Mouse (Mus musculus) spleen, adult 2 months (tissue): ENCODE data around the gene Smarca1. TPM values are rescaled to one million over a fixed set of nuclear protein-coding genes. Genes with fewer than 3 reads are reported as not detected.

ENCODE experiments used
- DNase-seq, 2 experiments: peaks; one replicate each; pipeline versions ENCODE4 v3.0.0 to v3.0.0-alpha.2; 2012 to 2021; ENCODE audit warnings: low spot score in 2 of 2, low read depth in 1 of 2
- H3K27ac ChIP-seq: fragments of 200-500 bp; 2 replicates; pipeline ENCODE4 v1.5.1; 2012; ENCODE audit warnings: low read length, inconsistent platforms; ENCODE audit not compliant: insufficient read depth
- H3K27me3 ChIP-seq: fragments of 200-500 bp; 2 replicates; pipeline ENCODE4 v1.6.1; 2012; ENCODE audit warnings: mild to moderate bottlenecking, moderate library complexity, low read length, inconsistent platforms; ENCODE audit not compliant: control insufficient read depth, insufficient read depth
- H3K36me3 ChIP-seq: fragments of 200-500 bp; 2 replicates; pipeline ENCODE4 v1.6.1; 2012; ENCODE audit warnings: mild to moderate bottlenecking, low read length, inconsistent platforms; ENCODE audit not compliant: control insufficient read depth, insufficient read depth
- H3K4me1 ChIP-seq: fragments of 200-500 bp; 2 replicates; pipeline ENCODE4 v1.6.1; 2011; ENCODE audit warnings: inconsistent platforms; ENCODE audit not compliant: control insufficient read depth, insufficient read depth, insufficient read length
- H3K4me3 ChIP-seq: fragments of 200-500 bp; 2 replicates; pipeline ENCODE4 v1.5.1; 2011; ENCODE audit warnings: mild to moderate bottlenecking, inconsistent platforms; ENCODE audit not compliant: insufficient read depth, insufficient read length; ENCODE audit errors: extremely low read depth
- CTCF ChIP-seq: fragments of 200-500 bp; IDR thresholded peaks from 2 replicates; pipeline ENCODE4 v1.5.1; 2011; ENCODE audit warnings: mild to moderate bottlenecking, inconsistent platforms; ENCODE audit not compliant: insufficient read depth, insufficient read length, insufficient replicate concordance; ENCODE audit errors: extremely low read depth
- POLR2A ChIP-seq: fragments of 200-500 bp; IDR thresholded peaks from 2 replicates; pipeline ENCODE4 v1.6.1; 2011; ENCODE audit warnings: low read depth, low read length, inconsistent platforms
- WGBS: fragments of 180-500 bp; shearing (Covaris S2); methylation state at CpG from one replicate; pipeline ENCODE4 v1.1.7; 2018; 5-methylcytosine and 5-hydroxymethylcytosine counted together
- polyA plus RNA-seq: library from polyadenylated mRNA; depleted of rRNA; stranded (reverse); fragments of >200 nt; gene quantifications from 2 replicates; pipeline ENCODE4 v1.2.3, GENCODE M21; 2012; rRNA removed

Gene Smarca1
- polyA plus RNA-seq, result 0.02 and 0.09 TPM in 2 replicates

DNA sequence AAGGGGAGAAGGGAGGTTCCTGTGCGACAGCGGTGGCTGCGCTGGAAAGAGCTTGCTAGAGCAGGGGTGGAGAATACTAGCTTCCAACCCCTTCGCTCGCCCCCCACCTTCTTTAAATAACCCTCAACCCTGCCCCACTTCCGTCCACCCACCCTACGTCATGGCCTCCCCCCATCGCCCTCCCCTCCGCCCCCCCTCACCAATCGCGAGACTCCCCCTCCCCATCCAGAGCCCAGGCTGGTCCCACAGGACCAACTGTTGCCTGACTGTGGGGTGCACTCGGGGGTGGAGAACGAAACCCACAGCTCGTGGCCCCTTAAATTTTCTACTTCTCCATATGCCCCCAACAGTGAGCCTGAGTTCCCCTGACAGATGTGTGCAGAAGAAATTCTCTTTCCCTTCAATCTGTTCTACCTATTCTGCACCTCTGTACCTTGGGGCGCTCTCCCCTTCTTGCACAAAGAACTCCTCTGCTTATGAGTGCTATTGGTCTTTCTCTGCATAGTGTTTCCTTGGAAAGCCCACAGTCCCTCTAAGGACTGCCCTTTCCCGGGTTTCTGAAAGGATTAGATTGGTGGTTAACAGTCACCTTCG is at the start of gene Smarca1:
TSS of gene Smarca1 (minus strand) at position 544 of the 594 bp plus-strand sequence.
- no peak for DNase-seq
- peaks cover 4% of the 10 kb centered on the region; the same call in 1 of the 2 replicates for H3K27me3 ChIP-seq
- peak within 1 kb of the TSS; percentile 57 for H3K4me3 ChIP-seq
- no peaks in the 10 kb centered on the region for H3K36me3 ChIP-seq
- TF ChIP-seq POLR2A (no peak), CTCF (no peak)
- H3K4me1 ChIP-seq, result no peaks in the 10 kb centered on the region
- WGBS, result 35% methylated on average over 17 of the region's 17 CpGs
- H3K27ac ChIP-seq, result no peak within 1 kb of the TSS

DNA sequence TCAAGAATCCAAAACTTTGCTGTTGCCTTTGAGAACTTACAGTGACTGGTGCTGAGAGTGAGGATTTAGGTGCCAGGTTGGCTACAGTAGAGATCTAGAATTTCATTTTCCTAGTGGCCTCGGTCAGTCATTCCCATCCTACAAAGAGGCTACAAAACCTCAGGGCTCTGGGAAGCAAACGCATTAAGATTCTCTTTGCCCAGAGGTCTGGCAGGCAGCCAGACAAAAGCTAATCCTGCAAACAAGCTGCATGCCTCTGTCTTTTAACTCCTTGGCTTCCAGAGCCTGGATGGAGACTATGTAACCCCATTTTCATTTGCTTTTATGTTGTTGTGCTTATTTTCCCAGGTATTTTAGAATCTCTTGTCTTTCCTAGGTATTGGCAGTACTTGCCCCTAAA is 45.0 kb upstream of the Smarca1 start:
- no peak for DNase-seq
- TF ChIP-seq POLR2A (no peak), CTCF (no peak)
- Histone ChIP-seq H3K4me1 (no peaks in the 10 kb centered on the region), H3K4me3 (no peak overlapping the region), H3K27ac (no peak overlapping the region), H3K27me3 (no peaks in the 10 kb centered on the region), H3K36me3 (no peaks in the 10 kb centered on the region)
- 85% methylated on average over 2 of the region's 2 CpGs for WGBS

DNA sequence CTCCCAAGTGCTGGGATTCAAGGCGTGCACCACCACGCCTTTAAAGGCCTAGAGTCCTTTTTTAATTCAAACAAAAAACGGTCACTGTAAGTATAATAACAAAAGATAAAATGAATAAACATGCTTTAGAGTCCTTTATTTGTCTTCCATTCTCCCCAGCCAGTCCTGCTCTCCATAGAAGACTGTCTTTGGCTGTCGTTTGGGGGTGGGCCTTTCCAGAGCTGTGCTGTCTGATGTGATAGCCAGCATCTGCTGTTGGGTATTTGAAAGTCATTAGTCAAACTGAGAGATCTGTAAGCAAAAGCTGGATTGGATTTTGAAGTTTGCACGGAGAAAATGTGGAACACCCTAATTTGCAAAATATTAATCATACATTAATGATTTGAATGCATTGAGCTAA is 44.1 kb upstream of the Smarca1 start:
- DNase-seq, result no peak
- no peaks in the 10 kb centered on the region for H3K27me3 ChIP-seq
- H3K4me1 ChIP-seq, result no peaks in the 10 kb centered on the region
- no peak for TF ChIP-seq POLR2A
- no peak for TF ChIP-seq CTCF
- no peak overlapping the region for H3K4me3 ChIP-seq
- H3K27ac ChIP-seq, result no peak overlapping the region
- H3K36me3 ChIP-seq, result no peaks in the 10 kb centered on the region
- 82% methylated on average over 5 of the region's 5 CpGs for WGBS

DNA sequence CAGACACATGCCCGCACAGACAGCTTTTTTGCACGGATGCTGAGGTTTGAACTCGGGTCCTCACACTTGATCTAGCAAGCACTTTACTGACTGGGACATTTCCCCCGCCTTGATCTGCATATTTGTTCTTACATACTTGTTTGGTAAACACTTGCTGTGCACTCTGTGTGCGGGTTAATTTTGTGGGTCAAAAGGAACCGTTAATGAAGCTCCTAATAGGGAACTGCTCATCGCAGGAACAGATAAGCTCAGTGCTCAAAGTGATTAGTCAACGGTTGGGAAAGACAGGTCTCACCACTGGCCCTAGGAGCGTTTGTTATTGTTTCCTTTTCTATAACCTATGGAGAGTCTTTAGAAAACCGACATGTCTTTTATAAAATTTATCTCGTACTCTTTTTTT is 41.6 kb upstream of the Smarca1 start:
- 79% methylated on average over 11 of the region's 11 CpGs for WGBS
- H3K4me3 ChIP-seq, result no peak overlapping the region
- no peak for TF ChIP-seq POLR2A
- no peak for TF ChIP-seq CTCF
- DNase-seq, result no peak
- H3K27ac ChIP-seq, result no peak overlapping the region
- H3K4me1 ChIP-seq, result no peaks in the 10 kb centered on the region
- H3K36me3 ChIP-seq, result no peaks in the 10 kb centered on the region
- no peaks in the 10 kb centered on the region for H3K27me3 ChIP-seq

DNA sequence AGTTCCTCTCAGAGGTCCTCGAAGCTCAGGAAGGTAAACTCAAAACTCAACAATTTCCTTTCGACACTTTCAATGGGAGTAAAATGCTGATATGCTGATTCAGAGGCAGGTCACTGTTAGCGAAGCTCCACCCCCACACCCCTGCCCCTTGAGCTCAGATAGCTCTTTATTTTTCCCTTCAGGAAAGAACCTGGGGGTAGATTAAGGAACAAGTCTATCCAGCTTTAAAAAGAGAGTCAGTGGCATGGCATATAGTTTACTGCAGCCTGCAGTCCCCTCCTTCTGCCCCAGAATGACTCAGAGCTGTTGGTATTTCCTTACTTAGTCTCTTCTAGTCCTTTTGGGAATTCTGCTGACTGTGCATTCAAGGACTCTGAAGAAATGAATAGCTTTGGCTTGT is 37.7 kb upstream of the Smarca1 start:
- H3K27me3 ChIP-seq, result no peaks in the 10 kb centered on the region
- H3K36me3 ChIP-seq, result no peaks in the 10 kb centered on the region
- no peaks in the 10 kb centered on the region; the same call in 1 of the 2 replicates for H3K4me1 ChIP-seq
- no peak overlapping the region for H3K4me3 ChIP-seq
- TF ChIP-seq CTCF (no peak), POLR2A (no peak)
- no peak for DNase-seq
- H3K27ac ChIP-seq, result no peak overlapping the region
- WGBS, result 77% methylated on average over 3 of the region's 3 CpGs

DNA sequence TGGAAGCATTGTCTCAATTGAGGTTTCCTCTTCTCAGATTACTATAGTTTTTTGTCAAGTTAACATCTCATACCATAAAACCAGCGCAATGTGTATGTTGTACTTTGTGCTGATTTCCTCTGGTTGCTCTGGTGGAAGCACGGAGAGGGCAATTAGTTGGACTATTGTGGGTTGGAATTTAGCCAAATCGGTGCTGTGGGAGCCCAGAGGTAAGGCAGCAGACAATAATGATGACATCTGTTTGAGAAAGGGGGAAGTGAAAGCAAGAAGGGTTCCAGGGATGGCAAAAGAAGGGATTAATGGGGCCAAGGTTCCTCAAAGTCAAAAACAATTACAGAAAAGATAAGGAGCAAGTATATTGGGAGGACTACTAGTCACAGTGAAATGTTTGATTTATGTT is 35.2 kb upstream of the Smarca1 start:
- H3K4me1 ChIP-seq, result no peaks in the 10 kb centered on the region; the same call in 1 of the 2 replicates
- WGBS, result 31% methylated on average over 3 of the region's 3 CpGs
- DNase-seq, result no peak
- no peak for TF ChIP-seq CTCF
- no peak for TF ChIP-seq POLR2A
- no peaks in the 10 kb centered on the region for H3K36me3 ChIP-seq
- H3K27ac ChIP-seq, result no peak overlapping the region
- H3K4me3 ChIP-seq, result no peak overlapping the region
- H3K27me3 ChIP-seq, result no peaks in the 10 kb centered on the region

DNA sequence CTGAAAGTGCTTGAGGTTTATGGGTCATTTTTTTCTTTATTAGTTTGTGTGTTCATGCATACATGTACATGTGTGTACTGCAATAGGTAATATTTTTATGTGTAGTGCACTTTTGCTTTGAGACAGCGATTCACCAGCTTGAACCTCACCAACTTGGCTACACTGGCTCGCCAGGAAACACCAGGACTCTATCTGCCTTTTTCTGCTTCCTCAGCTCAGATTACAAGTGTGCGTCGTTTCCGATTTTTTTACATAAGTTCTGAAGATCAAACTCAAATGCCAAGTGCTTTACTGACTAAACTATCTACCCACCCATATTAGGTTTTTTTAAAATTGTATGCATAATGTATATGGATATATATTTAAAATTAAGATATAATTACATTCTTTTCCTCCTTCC is 27.8 kb upstream of the Smarca1 start:
- H3K4me1 ChIP-seq, result no peaks in the 10 kb centered on the region
- no peaks in the 10 kb centered on the region for H3K27me3 ChIP-seq
- H3K4me3 ChIP-seq, result no peak overlapping the region
- no peak for DNase-seq
- TF ChIP-seq POLR2A (no peak), CTCF (no peak)
- WGBS, result 79% methylated on average over 5 of the region's 5 CpGs
- no peaks in the 10 kb centered on the region for H3K36me3 ChIP-seq
- H3K27ac ChIP-seq, result no peak overlapping the region
